Mouse (Mus musculus) heart, adult 9 months (tissue): ENCODE data around the gene Olfr465-ps1.

Source experiments
- DNase-seq, 2 experiments: peaks; one replicate each; pipeline ENCODE4 v3.0.0; 2022; ENCODE audit warnings: low spot score in 2 of 2

The Olfr465-ps1 gene

DNA sequence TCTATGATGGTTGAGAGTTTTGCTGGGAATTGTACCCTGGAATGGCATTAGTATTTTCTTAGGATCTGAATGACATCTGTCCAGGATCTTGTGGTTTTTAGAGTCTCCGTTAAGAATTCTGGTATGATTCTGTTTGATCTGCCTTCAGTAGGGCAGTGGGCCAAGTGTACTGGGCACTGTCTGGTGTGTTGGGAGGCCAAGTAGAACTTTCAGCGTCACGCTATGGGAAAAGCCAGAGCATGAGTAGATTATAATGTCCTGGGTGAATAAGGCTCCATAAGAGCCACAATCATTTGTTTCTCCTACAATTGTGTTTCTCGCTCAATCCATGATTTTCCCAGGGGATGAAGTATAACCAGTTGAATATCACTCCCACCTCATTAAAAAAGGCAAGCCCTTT lies at the start of gene Olfr465-ps1:
Gene Olfr465-ps1, plus strand, starts transcription at position 301 of the 400 bp plus-strand sequence.
- DNase-seq = no peak

DNA sequence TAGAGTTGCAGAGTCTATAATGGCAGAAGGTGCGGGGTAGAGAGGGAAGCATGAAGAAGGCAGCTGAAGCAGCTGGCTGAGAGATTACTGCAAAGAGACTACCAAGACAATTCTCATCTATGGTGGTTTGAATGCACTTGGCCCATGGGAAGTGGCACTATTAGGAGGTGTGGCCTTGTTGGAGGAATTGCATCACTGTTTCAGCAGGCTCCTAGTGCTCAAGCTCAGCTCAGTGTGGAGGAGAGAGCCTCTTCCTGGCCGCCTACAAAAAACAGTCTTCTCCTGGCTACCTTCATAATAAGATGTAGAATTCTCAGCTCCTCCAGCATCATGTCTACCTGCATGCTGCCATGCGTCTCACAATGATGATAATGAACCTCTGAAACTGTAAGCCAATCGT lies 42.0 kb upstream of the Olfr465-ps1 start:
- no peak for DNase-seq

DNA sequence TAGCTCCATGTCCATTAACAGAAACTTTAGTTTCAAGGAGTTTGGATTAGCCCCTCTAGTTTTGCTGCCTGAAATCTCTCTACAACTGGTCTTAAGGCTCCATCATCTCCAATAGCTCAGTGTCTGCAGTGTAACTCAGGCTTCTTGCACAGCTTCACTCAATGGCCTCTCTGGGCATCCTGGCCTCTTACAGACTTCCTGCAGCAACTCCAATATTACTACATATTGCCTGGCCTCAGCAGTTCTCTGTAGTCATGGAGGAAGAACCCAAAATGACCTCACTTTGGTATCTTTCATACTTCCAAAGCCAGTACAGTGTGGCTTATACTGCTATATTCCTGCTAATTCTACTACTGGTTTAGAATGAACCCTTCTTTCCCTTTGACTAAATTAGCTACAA lies 40.9 kb upstream of the Olfr465-ps1 start:
- DNase-seq = no peak

DNA sequence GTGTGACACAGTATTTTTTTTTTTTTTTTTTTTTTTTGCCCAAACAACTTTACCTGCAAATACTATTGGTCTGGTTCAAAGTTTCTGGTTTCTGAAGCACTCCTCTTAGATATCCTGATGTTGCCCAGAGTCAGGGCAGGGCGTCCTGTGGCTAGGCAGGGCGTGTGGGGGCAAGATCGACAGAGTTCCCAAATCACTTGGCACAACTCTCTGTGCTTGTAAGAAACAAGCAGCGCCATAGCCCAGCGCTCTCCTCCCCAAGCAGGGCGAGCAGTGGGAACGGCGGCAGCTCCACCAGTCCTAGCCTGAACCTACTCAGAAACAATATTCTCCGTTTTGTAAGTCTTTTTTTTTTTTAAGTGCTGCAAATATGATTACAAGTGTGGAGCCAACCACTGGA lies 37.2 kb upstream of the Olfr465-ps1 start:
- DNase-seq = no peak

DNA sequence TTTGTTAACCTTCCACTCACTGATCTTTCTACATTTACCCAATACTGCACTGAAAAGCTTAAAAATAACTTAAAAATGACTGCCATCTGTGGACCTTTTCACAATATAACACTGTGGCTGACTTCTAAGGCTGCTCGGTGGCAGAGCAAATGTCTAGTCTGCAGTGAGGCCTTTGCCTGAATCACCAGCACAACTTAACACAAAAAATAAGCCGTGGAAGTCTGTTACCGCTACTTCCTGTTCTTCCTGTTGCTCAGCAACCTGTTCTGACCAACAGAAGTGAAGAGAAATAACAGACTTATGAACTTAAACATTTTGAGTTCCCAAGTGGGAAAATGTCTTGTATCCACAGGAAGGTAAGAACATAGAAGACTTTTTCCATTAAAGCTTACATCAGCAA lies 36.7 kb upstream of the Olfr465-ps1 start:
- no peak for DNase-seq

DNA sequence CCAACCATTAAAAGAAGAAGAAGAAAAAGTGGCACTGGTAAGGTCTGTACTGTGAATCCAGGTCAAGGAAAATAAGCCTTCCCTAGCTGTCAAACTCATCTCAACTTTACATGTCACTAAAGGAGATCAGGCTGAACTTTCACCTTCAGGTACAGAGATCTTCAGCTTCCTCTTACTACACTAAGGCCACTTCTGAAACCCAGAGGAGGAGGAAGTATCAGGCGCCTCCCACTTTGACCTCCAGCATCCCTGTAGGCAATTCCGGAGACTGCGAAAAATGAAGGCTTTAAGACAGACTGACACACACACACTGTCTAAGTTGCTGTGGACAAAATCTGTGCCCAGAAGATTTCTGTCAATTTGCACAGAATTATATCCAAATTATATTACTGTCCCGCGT lies 25.9 kb upstream of the Olfr465-ps1 start:
- peak; percentile 8 to 12 for DNase-seq

DNA sequence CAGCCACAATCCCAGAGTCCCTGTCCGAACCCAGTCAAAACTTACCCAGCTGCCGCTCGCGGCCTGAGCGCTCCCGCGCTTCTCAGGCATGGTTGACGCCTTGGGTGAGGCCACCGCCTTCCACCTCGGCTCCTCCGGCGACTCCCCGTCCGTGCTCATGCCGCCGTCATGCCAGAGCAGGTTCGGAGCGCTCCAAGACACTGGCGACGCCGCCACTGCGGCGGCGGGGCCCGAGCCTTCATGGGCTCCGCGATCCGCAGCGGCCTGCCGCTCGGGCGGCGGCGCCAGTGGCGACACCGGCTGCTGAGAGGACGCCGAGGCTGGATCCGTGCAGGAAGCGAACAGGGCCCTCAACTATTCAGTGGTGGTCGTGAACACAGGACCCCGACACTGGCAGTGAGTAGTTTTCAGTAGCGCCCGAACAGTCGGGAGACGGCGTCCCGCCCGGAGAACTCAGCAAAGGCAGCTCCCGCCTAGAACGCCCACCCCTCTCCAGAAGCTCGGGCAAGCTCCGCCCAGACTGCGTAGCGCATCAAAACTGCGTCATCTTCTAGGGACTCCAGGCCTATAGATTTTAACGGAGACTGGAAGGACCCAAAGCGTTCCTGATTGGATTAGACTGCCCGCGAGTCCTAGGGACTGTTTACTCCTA lies 25.3 kb upstream of the Olfr465-ps1 start, which contains the start of gene Mfsd14b:
Gene Mfsd14b, minus strand, starts transcription at position 517 of the 652 bp plus-strand sequence.
- peak; percentile 90 to 93 for DNase-seq

DNA sequence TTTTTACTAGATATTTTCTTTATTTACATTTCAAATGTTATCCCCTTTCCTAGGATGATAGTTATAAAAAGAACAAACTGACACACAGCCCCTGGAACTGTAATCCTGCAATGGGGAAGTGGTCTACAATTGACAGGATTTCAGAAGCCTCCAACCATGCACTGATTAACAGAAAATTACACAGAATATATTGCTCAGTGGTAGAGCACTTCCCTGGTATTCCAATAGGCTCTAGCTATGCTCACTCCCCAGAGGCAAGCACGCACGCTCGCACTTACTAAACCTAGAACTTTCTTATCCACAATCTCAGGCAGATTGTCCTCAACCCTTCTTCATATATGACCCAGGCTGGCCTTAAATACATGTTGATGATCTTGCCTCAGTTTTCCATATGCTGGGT lies 24.6 kb upstream of the Olfr465-ps1 start:
- no peak for DNase-seq

DNA sequence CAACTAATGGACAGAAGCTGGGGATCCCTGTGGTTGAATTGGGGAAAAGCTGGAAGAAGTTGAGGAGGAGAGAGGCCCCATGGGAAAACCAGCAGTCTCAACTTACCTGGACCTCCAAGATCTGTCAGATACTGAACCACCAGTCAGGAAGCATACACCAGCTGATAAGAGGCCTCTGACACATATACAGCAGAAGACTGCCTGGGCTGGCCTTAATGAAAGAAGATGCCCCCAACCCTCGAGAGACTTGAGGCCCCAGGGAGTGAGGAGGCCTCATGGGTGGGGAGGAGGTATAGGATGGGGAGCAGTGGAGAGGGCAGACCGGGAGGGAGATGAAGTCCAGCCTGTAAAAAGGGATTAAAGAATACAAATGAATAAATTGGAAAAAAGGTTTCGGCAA lies 16.9 kb upstream of the Olfr465-ps1 start:
- no peak for DNase-seq

DNA sequence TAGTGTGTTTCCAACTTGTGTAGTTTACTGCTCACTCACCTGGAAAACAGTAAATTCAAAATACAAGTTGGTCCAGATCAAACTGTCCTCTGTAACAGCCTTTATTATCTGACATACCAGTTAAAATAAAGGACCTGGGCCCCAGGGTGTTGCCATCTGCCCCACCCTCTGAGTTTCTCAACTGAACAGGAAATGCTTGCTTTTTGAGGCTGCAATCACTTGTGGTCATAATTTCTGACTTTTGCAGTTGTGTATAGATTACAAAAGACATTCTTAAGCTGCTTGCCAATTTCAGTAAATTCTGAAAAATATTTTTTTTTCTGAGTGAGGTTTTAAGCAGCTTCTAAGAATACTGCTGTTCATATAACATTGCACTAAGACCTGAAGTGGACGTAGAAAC lies 15.8 kb upstream of the Olfr465-ps1 start:
- no peak for DNase-seq

DNA sequence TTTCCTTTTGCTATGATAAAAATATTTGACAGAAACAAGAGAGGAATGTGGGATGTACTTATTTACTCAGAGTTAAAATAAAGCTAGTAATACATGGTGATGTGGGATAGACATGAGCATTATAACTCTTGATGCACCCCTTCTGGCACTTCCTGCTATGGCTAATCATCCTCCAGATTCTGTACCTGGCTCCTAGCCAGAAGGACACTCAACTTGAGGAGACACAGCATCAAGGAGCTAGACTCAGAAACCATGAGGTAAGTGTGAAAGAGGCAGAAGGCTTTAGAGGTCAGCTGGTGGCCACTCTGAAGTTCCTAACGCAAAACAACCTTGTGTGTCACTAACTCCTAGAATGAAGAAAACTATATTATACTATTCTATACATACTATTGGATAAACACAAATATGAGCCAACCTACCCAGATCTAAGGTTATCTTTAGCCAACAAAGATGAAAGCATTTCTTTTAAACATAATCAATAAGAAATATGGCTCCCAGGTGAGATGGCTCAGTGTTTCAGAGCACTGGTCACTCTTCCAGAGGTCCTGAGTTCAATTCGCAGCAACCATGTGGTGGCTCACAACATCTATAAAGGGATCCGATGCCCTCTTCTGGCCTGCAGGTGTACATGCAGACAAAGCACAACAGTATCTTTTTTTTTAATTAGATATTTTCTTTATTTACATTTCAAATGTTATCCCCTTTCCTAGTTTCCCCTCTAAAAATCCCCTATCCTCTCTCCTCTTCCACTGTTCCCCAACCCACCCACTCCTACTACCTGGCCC lies 10.6 kb upstream of the Olfr465-ps1 start:
- no peak for DNase-seq

DNA sequence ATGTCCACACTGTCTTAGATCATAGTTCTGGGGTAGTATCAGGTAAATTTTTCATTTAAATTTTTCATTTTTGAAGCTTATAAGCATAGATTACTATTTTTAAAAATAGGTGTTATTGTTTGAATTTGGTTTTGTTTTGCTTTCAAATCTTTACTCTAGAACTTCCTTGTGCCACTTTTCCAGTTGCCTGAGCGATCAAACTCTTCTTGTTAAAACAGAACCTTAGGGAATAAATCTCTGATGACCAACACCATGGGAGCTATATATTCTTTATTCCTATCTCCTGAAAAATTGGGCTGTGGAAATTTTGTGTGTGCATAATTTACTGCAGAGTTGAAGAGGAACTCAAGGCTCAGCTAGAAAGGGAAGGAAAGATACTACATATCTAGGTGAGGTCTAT lies 12.1 kb downstream of the Olfr465-ps1 start, which contains the start of gene Olfr466:
Gene Olfr466, plus strand, starts transcription at position 301 of the 400 bp plus-strand sequence.
- DNase-seq = no peak

DNA sequence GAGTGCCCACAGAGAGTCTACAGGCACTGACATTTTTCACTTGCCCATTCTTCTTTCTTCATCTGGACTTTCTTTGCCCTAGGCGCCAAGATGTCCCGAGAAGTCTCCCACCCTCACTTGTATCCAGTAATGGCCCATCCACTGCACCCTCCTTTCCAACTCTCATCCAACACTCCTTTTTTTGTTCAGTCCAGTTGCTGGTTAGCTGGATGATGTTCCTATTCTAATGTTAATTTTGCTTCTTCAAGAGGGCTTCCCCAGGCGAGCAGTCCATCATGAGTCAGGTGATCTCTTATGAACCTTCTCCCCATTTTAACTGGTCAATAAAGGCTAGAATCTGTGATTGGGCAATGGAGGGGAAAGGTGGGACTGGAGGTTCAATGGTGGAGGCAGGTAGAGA lies 36.2 kb downstream of the Olfr465-ps1 start:
- DNase-seq = no peak

DNA sequence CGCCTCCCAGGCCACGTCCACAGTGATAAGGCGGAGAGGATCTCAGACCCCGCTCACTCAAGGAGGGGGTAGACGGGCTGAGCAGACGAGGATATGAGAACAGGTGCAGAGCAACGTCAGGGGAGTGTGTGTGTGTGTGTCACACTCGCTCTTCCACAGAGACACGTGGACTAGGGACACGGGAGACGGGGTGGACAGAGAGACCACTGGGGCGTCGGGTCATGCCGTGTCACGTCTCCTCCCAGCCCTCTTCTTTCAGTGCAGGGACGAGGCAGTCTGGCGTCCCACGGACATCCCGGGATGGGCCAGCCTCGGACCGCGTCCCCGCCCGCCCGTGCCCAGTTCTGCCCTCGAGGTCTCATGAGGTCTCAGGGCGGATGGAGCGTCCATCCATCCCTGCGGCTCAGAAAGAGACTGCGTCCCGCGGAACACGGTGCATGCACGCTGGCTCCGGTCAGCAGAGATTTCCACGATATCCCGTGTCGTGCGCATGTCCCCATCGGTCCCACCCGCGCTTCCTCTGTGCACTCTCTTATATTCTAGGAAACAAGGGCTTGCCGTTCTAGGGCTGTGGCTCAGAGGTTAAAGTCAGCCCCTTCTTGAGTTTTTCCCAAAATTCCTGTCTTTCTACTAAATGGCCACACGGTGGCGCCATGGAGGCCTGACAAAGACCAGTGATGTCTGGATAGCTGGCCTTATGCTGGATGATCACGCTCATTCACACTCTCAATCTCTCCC lies 38.0 kb downstream of the Olfr465-ps1 start:
- DNase-seq = peak in 1 of 2 experiments; percentile 2

DNA sequence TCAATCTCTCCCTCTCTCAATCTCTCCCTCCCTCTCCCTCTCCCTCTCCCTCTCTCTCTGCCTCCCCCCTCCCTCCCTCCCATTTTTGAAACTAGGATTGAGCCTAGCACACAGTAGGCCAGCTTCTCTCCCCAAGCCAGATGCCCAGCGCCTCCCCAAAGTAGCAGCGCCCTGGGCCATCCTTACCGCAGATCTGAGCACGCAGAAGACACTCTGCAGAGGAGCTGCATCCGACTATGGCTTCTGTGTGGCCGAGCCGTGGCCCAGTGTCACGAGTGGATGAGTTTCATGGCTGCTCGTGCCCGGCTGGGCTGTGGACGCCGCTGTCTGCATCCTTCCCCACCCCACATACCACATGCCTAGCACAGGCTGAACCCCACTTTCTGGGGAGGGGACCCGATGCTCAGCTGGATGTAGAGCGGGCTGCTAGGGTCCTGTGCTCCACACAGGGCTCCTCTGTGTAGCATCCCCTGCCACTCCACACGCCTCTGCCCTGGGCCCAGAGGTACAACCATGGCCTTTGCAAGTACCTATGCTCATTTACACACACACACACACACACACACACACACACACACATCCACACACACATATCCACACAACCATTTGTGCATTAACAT lies 38.7 kb downstream of the Olfr465-ps1 start:
- no peak for DNase-seq
